Mouse (Mus musculus) heart, adult 8-10 months (tissue): ENCODE measurements at regions not wholly inside any gene's neighbourhood (a gene's known extent, or its start where the extent isn't known, plus 50 kb on each side); places are given as distances from the start of the nearest gene placed in this dataset.

Experiments
- DNase-seq: peaks from one replicate; pipeline ENCODE4 v3.0.0; 2022; ENCODE audit warnings: low spot score

DNA sequence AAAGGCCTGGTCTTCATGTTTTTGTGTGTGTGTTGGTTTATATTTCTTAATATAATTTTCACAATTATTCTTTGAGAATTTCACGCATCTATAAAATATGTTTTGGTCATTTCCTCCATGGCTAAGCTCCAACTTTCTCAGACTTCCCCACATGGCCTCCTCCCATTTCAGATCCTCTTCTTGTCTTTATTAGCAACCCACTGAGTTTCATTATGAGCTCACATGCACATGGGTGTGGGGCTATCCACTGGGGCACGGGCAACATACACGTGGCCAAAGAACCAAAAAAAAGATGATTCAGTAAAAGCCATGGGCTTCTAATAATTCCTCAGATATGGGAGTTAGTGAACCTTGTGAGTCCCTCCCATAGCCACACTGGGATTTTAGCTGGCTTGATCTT, 50.1 kb upstream of the Mpp6 start:
- DNase-seq, result no peak
